Mouse (Mus musculus) naive thymus-derived CD4-positive, alpha-beta T cell, adult 2 months (primary cell): ENCODE measurements around the gene Metrn.
"Not testable (repeated sequence)": the region's sequence is repeated elsewhere in the genome, so short reads cannot be mapped to it uniquely, and the experiment has no call there.

Source experiments
- DNase-seq: peaks from one replicate; pipeline ENCODE4 v3.0.0-alpha.2; 2011; ENCODE audit warnings: low read depth

Gene Metrn

DNA sequence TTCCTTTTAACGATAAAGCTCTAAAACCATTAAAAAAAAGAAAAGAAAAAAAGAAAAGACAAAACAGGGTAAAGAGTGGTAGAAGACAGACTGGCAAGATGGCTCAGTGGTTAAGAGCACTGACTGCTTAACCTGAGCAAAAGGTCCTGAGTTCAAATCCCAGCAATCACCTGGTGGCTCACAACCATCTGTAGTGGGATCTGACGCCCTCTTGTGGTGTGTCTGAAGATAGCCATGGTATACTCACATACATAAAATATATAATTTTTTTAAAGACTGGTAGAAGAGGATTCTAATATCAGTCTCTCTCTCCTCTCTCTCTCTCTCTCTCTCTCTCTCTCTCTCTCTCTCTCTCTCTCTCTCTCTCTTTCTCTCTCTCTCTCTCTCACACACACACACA lies 10.5 kb upstream of the Metrn start:
- not testable (repeated sequence) for DNase-seq

DNA sequence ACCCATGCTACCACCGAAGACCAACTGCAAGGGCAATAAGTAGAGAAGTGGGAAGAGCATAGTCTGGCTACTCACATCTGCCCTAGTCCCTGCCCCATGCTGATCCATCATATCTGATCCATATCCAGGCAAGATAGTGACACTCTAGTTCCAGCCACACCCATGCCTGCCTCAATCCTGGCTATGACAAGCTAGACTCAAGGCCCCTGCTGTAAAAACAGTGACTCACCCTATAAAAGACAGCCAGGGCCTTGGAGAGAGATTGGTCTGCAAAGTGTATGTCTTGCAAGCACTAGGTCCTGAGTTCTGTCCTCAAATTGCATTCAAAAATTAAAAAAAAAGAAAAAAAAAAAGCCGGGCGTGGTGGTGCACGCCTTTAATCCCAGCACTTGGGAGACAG lies 9.6 kb upstream of the Metrn start:
- DNase-seq: no peak

DNA sequence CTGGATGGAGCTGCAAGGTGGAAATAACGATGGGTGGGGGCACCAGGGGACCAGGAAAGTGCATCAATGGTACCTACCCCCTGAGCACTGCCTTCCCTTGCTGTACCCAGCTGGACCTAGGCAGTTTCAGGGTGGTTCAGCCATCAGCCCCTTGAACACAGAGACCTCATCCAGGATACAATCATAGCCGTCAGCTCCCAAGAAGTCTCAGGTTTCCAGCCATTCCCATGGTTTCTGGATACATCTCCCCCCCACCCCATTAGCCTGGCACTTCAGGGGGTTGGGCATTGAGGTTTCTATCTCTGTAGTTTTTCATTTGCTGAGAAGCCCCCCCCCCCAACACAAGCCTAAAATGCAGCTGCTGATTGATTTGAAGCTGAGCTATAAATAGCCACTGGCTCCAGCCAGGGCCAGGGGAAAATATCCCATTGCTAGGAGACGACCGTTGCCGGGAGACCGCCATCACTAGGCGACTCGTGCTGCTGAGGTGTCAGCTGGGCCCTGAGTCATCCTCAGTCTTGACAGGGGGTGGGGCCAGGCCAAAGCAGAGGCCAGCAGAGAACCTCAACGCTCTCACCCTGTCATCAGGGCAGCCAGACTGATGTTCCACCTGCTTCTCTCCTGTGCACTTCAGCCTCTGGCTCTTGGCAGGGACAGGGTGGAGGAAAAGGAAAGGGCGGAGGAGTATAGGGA lies 6.0 kb upstream of the Metrn start:
- DNase-seq: no peak

DNA sequence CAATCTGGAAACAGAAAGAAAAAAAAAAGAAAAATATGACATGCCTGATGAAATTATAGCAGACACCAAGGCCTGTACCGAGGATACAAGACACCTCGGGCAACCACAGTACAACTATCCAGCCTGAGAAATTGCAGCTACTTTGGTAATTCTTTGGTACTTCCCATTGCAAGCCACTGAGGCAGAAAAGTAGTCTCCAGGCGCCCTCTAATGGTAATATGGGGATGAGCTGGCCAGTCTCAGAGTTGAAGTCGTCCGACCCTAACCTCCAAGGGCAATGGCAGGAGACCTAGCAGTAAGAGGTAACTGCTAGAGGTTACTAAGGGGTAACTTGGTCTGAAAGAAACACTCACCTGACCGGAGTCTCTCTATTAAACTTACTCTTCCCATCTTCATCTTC lies 4.1 kb upstream of the Metrn start:
- DNase-seq: peak; percentile 89

DNA sequence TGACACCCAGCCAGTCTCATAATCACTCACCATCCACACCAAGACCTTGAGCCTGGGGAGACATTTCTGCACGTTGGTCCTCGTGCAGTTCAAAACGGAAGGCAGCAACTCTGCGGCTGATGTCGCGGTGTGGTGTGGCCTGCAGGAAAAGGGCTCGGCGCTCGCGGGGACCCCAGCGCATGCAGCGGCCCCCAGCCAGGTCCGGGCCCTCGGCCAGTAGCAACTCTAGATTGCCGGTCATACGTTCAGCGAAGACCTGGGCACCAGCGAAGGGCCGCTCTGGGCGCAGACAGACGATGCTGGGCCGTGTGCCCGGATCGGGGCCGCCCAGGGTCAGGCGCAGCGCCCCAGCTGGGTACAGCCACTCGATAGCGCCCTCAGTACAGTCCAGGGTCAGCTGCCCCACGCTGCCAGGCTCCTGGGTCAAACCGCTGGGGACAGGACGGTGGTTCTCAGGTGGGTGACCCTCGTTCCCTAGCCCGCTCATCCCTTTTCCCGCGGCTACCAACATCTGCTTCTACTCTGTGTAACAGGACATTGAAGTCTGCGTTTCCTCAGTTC lies 645 bp downstream of the Metrn start:
- no peak for DNase-seq

DNA sequence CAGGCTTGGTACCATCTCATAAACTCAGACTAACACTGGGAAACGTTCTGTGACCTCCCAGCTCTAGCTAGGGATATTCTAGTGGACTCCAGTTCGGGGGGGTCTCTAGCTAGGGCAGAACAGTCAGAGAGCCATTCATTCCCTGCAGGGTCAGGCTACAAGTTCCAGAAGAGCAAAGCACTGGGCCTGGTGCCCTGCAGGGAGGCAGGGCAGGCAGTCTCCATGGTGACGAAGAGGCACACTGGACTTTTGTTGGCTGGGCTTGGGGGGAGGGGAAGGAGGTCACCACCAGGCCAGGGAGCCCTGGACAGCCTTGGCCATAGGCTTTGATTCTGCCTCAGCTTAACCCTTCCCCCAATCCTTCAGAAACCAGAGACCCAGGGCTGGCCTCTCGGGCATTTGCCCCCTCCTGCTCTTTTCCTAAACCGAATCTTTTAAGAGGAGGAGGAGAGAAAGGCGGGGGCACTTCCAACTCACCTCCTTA lies 1.3 kb downstream of the Metrn start, which contains the start of gene AC134908.4:
Gene AC134908.4, minus strand, starts transcription at position 51 of the 484 bp plus-strand sequence.
- no peak for DNase-seq

DNA sequence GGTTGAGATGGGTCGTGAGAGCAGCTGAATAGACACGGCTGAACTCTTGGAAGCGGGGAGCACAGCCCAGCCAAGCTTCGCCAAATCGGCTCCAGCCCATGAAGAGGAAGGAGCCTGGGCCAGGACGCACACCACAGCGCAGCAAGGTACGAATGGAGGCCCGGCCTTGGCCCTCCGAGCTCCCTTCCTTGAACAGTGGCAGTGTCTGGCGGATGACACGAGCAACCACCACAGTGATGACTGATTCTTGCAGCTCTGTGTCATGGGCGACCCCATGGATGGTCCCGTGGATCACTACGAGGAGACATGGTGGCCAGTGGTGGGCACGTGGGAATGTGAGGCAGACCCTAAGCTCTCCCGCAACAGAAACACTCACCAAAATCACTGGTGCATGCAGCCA lies 1.9 kb downstream of the Metrn start:
- no peak for DNase-seq

DNA sequence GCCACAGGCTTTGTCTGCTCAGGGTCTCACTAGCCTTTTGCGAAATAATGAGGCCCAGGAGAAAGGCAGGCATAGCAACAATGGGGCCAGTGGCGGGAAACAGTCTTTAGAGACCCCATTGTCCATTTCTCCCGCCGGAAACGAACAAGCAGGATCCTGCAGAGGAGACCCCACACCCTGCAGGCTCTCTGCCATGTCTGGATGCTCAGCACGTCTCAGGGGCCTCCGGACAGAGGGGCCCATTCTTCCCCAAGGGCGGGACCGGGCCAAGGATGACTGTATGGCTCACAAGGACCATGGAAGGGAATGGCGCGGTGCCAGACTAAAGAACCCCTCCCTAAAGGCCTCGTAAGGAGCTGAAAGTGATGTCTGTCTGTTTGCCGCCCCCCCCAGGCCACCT lies 2.7 kb downstream of the Metrn start:
- no peak for DNase-seq

DNA sequence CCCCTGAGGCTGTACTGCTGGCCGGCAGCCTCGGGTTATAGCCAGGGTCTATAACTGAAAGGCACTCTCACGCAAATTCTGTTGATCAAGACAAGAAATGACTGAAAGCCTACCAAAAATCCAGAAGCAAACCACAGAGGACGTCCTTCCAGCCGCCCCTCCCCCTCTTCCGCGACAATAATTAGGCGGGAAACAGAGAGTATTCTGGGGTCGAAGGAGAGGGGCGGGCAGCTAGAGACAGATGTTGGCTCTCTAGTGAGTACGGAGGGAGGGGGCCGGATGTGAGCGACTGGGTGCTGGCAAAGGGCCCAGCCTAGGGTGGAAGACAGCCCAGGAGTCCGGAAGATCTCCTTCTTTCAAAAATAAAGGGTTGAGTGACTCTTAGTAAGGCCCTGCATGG lies 4.3 kb downstream of the Metrn start, which contains the start of gene Fam173a:
Gene Fam173a, minus strand, starts transcription at position 287 of the 400 bp plus-strand sequence.
- DNase-seq: peak; percentile 89

DNA sequence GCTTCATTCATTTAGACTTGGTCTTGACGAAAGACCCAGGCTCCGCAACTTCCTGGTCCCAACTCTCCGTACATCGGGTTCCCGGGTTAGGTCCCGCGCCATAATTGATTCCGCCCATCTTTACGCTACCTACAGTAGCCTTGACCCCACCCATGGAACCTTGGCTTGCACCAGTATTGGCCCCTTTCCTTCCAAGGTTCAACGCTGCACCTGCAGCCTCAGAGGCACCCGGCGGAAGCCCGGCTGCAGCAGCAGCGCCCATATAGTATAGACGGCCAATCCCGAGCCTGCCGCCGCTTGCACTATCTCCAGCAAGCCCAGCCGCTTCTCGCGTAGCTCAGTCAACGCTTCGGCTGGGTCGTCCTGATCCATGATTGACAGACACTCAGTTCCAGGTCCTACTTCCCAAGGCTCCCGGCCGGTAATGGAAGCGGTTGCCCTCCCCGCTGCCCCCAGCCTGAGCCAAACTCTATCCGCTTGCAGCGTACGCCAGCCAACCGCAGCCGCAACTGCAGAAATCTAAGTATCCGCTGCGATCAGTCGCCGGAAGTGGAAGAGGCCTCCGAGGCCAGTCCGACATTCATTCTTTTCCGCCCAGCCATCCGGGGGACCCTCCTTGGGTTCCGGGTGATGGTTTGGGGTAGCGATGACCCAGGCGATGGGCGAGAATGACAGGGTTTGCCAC lies 5.0 kb downstream of the Metrn start:
- DNase-seq: peak; percentile 92

DNA sequence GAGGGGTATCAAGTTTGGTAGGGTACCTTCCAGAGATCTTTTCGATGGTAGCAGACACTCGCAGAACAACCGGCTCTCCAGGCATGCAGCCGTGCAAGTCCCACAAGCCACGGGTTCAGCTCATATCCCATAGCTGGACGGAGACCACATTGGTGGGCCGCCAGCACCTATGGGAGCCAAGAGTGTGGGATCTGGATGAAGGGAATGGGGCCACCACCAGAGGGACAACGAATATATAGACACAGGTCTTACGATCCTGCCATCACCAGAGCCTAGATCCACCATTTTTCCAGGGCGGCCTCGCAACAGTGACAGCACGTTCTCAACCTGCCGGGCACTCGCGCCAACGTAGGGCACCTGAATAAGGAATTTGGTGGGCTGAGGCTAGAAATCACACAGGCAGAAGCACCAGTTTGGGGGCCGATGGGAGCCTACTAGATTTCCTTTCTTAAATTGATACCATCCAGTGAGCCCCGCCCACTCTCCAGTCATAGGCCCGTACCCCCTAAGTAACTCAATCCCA lies 5.6 kb downstream of the Metrn start:
- no peak for DNase-seq

DNA sequence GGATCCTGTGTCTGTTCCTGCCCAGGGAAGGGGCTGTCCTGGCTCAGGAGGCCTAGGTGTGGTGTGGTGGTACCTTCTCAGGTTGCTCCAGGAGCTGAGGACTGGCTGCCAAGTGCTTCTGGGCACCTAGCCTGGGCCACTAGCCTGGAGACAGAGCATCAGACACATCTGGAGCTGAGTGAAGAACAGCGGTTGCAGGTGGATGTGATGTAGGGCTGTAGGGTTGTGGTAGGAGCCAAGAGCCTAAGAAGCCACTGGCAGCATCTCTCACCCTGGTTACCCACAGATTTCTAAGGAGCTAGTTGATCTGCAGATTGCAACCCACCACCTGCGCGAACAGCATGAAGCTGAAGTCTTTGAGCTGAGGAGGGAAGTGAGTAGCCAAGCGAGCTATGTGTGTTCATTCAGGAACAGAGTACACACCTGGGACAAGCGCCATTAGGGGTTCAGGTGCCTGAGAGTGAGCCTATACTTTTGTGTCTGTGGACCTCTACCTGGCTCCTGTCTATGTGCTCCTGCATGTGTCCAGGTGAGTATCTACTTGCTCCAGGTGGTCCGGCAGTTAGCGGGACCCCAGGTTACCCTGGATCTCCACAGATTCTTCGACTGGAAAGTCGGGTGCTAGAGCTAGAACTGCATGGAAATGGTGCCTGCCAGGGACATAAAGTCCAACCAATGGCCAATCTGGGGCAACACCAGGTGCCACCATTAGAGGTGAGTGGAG lies 10.0 kb downstream of the Metrn start:
- DNase-seq: no peak

DNA sequence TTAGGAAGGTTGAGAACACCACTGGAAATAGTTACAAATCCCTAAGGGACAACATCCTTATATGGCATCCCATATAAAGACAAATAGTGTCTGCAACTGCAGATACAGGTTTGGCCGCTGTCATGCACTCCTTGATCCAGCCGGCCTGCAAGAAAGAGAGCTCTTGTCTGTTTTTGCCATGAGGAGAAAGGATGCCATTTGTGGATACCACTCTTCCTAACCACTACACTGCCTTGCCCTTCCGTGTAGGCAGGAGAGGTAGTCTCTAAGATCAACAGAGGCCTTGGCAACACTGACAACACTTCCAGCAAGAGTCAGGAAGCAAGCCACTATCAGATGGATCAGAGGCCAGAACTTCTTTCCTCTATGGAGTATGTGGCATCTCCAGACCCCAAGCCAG lies 10.7 kb downstream of the Metrn start, which contains the start of gene Ccdc78:
Gene Ccdc78, plus strand, starts transcription at position 301 of the 400 bp plus-strand sequence.
- DNase-seq: no peak

DNA sequence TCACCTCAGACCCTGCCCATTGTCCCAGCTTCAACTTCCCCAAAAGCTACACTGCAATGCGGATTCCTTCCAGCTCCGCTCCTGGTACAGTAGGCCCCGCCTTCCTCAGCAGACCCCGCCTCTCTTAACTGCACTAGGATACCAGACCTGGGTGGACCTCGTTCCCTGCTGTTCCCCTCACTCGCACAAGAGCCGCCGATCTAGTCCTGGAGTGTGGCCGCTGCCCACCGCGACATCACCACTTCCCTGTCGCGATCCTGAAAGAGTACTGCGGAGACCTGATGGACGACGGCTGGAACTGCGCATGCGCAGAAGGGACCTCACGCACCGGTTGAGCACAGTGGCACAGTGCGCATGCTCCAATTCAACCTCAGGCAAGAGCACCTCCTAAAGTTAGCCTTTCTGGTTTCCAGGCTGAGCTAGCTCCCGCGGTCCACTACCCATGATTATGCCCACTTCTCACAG lies 11.6 kb downstream of the Metrn start, which contains the start of gene Haghl:
Gene Haghl, minus strand, starts transcription at position 393 of the 465 bp plus-strand sequence.
- peak; percentile 99 for DNase-seq

DNA sequence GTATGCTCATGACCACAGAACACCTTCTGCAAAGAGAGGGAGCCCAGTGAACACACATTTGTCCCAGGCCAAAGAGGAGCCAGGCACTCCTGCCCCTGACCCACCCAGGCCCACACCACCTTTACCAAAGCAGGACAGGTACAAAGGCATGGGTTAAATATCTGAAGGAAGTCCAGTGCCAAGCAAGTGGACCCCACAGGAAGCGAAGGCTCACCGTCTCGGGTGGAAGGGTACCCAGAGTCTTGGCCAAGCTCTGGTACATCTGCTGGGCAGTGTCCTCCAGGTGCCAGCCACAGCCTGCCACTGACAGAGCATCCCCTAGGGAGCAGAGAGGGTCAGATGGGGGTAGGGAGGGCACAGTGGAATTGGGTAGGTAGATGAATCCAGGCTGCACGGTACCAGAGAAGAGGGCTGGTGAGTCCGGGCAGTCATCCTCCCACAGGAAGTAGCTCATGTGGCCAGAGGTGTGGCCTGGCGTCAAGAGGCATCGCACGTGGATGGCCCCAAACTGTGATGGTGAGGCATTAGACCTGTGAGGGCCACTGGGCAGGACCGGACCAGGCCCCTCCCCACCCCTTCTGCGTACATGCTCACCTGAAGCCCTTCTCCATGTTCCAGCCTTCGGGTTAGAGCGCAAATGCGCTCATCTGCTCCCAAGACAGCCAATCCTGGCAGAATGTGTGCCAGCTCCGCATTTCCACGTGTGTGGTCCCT lies 12.9 kb downstream of the Metrn start:
- no peak for DNase-seq

DNA sequence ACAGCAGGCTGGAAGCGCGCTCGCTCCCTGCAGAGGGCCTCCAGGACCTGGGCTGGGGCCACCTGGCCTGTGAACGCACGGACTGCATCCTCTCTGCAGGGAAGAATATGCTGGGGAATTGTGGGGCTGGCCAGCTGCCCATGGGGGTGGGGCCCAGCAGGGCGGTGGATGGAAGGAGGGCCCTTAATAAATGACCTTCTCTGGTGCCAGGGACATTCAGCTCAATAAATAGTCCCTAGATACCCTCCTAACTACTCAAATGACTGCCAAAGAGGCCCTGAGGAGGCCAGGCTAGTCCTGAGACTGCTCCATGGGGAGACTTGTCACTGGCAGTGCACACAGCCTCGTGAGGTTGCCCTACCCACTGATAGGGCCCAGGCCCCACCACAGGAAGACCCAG lies 13.8 kb downstream of the Metrn start:
- DNase-seq: no peak

DNA sequence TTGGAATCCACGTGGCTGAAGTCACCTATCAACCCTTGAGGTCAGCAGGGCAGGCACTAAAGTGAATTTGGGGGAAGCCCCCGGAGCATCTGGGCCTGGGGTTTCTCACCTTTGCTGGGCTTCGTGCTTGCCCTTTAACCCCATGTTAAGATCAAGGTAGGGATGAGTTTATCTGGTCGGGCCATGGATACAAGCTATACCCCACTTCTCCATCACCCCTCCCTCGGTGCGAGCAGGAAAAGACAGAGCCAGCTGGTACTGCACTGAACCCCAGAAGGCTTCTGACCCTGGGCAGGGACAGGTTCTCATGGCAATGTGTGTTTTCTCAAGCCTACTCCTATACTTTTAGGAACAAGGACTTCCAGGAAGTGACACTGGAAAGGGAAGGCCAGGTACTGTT lies 15.6 kb downstream of the Metrn start:
- DNase-seq: no peak

DNA sequence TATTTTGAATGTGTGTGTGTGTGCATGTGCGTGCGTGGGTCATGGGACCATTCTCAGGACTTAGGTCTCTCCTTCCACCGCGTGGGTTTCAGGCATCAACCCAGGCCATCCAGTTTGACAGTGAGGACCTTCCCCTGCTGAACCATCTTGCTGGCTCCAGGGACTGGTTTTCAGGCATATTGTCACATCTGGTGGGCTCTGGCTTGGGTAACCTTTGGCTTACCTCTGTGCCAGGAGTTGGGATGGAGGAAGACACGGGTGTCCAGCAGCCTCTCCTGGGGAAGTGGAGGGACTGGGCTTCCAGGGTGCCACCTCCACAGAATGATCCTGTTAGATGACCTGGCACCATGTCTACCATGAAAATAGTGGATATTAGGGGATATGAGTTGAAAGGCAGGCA lies 19.0 kb downstream of the Metrn start:
- DNase-seq: no peak

DNA sequence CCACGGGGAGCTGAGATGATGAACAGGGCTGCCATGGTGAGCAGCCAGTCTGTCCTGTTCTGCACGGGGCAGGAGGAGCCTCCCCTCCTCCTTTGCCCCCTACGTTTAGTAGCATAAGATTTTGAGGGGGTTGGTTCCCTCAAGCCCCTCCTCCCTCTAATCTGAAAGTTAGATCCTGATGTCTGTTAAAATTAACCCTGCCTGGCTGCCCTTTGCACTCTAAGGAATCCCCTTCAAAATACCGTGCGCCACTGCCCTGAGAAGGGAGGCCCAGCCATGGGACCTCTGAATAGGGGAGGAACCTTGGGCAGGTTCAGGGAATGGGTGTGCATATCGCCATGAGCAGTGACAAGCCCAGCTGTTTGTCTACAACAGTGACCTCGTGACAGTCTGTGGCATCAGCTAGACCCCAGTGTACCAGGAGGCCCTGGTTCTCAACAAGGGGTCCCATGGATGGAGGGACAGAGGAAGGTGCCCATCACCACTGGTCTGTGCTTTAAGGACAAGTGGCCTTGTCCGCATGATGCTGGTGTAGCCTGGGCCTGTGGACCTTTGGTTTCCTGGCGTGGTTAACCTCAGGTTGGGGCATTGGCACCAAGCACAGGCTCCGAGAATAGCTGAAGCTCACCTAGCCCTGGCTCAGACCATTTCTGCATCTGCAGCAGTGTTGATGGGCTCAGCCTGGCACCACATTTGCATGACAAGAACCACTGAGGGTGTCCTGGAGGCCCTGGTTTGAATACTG lies 21.4 kb downstream of the Metrn start:
- no peak for DNase-seq

DNA sequence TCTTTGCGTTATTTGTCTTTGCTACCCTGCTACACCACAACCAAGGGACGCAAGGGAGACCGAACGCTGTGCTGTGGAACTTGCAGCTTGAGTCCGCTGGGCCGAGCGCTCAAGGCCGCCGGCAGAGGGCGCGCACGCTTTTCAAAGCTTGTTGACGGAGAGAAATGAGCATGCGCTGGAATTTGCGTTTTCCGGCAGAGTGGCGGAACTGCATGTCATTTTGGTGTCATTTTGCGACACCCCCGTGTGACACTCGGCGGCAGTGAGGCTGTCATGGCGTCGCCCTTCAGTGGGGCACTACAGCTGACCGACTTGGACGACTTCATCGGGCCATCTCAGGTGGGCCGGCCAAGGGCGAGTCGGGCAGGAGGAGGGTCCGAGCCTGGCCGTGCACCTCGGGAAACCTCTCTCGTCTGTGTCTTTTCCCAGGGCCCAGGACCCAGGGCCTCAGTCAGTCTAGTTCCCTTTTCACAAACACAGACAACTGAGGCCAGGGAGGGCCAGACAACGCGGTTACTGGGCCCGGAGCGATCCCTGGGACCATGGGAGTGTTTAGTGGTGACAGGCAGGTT lies 23.3 kb downstream of the Metrn start, which contains the start of gene Narfl:
Gene Narfl, plus strand, starts transcription at position 228 of the 572 bp plus-strand sequence.
- peak; percentile 99 for DNase-seq
